Mouse (Mus musculus) testis, adult 2 months (tissue): ENCODE measurements at regions not wholly inside any gene's neighbourhood (a gene's known extent, or its start where the extent isn't known, plus 50 kb on each side); places are given as distances from the start of the nearest gene placed in this dataset.

Source experiments
- CTCF ChIP-seq: fragments of 200-500 bp; IDR thresholded peaks from 2 replicates; pipeline ENCODE4 v1.5.1; 2012; ENCODE audit warnings: low read depth, mild to moderate bottlenecking, inconsistent platforms, low read length, moderate library complexity; ENCODE audit not compliant: control insufficient read depth, insufficient read depth, insufficient replicate concordance
- POLR2A ChIP-seq: fragments of 200-500 bp; IDR thresholded peaks from 2 replicates; pipeline ENCODE4 v1.6.1; 2012; ENCODE audit warnings: low read depth, mild to moderate bottlenecking, inconsistent platforms, low read length, moderate library complexity; ENCODE audit not compliant: control insufficient read depth

DNA sequence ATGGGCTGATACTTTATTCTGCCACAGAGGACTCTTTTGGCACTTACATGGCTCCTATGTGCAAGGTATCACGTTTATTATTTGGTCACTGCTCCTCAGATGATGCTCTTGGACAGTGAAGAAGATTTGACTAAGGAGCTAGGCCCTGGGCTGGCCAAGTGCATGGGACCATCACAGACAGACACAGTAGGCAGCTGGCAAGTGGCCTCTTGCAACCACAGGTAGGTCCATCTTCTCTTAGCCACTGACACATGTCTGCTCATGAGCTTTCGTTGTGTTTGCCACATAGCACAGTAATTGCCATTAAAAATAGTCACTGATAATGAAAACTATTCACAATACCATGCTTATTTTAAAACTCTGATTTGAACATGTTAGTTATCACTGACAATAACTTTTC is 54.1 kb upstream of the Egfem1 start:
- TF ChIP-seq CTCF (no peak), POLR2A (no peak)
